Mouse (Mus musculus) neural tube, embryonic 15.5 days (tissue): ENCODE results near the gene Zpbp2. TPM values are rescaled to one million over a fixed set of nuclear protein-coding genes. Genes with fewer than 3 reads are reported as not detected.
A peak's percentile ranks its signal among the peaks of the same experiment; 100 is the strongest.

Experiments
- ATAC-seq: fragments of 200-750 bp; cut with Nextera tagmentation; 2 replicates; pipeline ENCODE4 v1.8.0; 2017; ENCODE audit warnings: mild to moderate bottlenecking, moderate TSS enrichment, moderate library complexity; ENCODE audit not compliant: low FRiP score
- H3K27ac ChIP-seq: fragments of 300-500 bp; sonication (generic); replicated peaks from 2 replicates; pipeline ENCODE4 v1.5.1; 2015; ENCODE audit warnings: mild to moderate bottlenecking, inconsistent platforms
- H3K27me3 ChIP-seq: fragments of 300-500 bp; sonication (generic); replicated peaks from 2 replicates; pipeline ENCODE4 v1.6.1; 2015; ENCODE audit warnings: inconsistent platforms
- H3K36me3 ChIP-seq: fragments of 300-500 bp; sonication (generic); 2 replicates; pipeline ENCODE4 v1.6.1; 2015; ENCODE audit warnings: inconsistent platforms
- H3K4me1 ChIP-seq: fragments of 300-500 bp; sonication (generic); 2 replicates; pipeline ENCODE4 v1.6.1; 2015; ENCODE audit warnings: inconsistent platforms
- H3K4me2 ChIP-seq: fragments of 300-500 bp; sonication (generic); 2 replicates; pipeline ENCODE4 v1.6.1; 2015; ENCODE audit warnings: inconsistent platforms, mild to moderate bottlenecking, moderate library complexity
- H3K4me3 ChIP-seq: fragments of 300-500 bp; sonication (generic); replicated peaks from 2 replicates; pipeline ENCODE4 v1.5.1; 2015; ENCODE audit warnings: mild to moderate bottlenecking, inconsistent platforms
- H3K9ac ChIP-seq: fragments of 300-500 bp; sonication (generic); replicated peaks from 2 replicates; pipeline ENCODE4 v1.6.1; 2015; ENCODE audit warnings: mild to moderate bottlenecking, inconsistent platforms
- H3K9me3 ChIP-seq: fragments of 300-500 bp; sonication (generic); replicated peaks from 2 replicates; pipeline ENCODE4 v1.6.1; 2016; ENCODE audit warnings: inconsistent platforms
- WGBS: fragments of 180-500 bp; shearing (Covaris S2); methylation state at CpG from one replicate; pipeline ENCODE4 v1.1.7; 2015; ENCODE audit warnings: mixed read lengths; 5-methylcytosine and 5-hydroxymethylcytosine counted together
- polyA plus RNA-seq: library from polyadenylated mRNA; unstranded; fragments of >200 nt; fragmentation: Nextera tagmentation; extraction: Ambion mirVana; gene quantifications from 2 replicates; pipeline ENCODE4 v1.2.1, GENCODE M21; 2015

The Zpbp2 gene
- polyA plus RNA-seq, 1 experiment from 2014 or later = not detected

- no peak for ATAC-seq
- Histone ChIP-seq H3K27ac (no peak overlapping the region), H3K36me3 (peaks cover 28% of the 10 kb centered on the region), H3K9me3 (no peaks in the 10 kb centered on the region), H3K4me1 (peaks cover 42% of the 10 kb centered on the region), H3K4me2 (no peak overlapping the region), H3K4me3 (no peak overlapping the region), H3K9ac (no peak overlapping the region), H3K27me3 (no peaks in the 10 kb centered on the region)
- WGBS = 80% methylated on average over 1 of the region's 1 CpGs
These were observed 33.2 kb downstream of the Zpbp2 start for GRCm38 (mm10) chr11:98584146-98584545.

GRCm38 (mm10) chr11:98584629-98585177 lies 33.8 kb downstream of the Zpbp2 start:
- no peak overlapping the region for H3K4me2 ChIP-seq
- 95% methylated on average over 6 of the region's 6 CpGs for WGBS
- H3K27ac ChIP-seq = no peak overlapping the region
- no peak overlapping the region for H3K4me3 ChIP-seq
- no peaks in the 10 kb centered on the region for H3K27me3 ChIP-seq
- H3K9me3 ChIP-seq = no peaks in the 10 kb centered on the region
- no peak overlapping the region for H3K9ac ChIP-seq
- ATAC-seq = no peak
- H3K4me1 ChIP-seq = peaks cover 42% of the 10 kb centered on the region
- H3K36me3 ChIP-seq = peaks cover 28% of the 10 kb centered on the region

GRCm38 (mm10) chr11:98586087-98586891 lies 35.4 kb downstream of the Zpbp2 start:
- H3K27ac ChIP-seq = peak overlapping the region; percentile 88
- H3K36me3 ChIP-seq = peaks cover 21% of the 10 kb centered on the region
- H3K4me2 ChIP-seq = peak overlapping the region; percentile 94
- no peaks in the 10 kb centered on the region; the same call in 1 of the 2 replicates for H3K27me3 ChIP-seq
- H3K4me1 ChIP-seq = peaks cover 42% of the 10 kb centered on the region
- H3K9me3 ChIP-seq = no peaks in the 10 kb centered on the region
- ATAC-seq = peak; percentile 58
- H3K9ac ChIP-seq = peak overlapping the region; percentile 92
- 3% methylated on average over 21 of the region's 22 CpGs for WGBS
- peak overlapping the region; percentile 93 for H3K4me3 ChIP-seq

- Histone ChIP-seq H3K27me3 (no peaks in the 10 kb centered on the region; the same call in 1 of the 2 replicates), H3K9ac (peak within 1 kb of the TSS; percentile 92), H3K9me3 (no peaks in the 10 kb centered on the region), H3K36me3 (peaks cover 16% of the 10 kb centered on the region), H3K4me2 (peak within 1 kb of the TSS; percentile 94), H3K27ac (peak within 1 kb of the TSS; percentile 88), H3K4me1 (peaks cover 42% of the 10 kb centered on the region), H3K4me3 (peak within 1 kb of the TSS; percentile 93)
- under 1% methylated on average over 49 of the region's 49 CpGs for WGBS
- ATAC-seq = peak; percentile 95
These were observed 36.1 kb downstream of the Zpbp2 start, which contains the start of gene Ormdl3 for GRCm38 (mm10) chr11:98586892-98587563. Ormdl3 (minus strand) TSS chr11:98587368.

GRCm38 (mm10) chr11:98587684-98588546 lies 37.0 kb downstream of the Zpbp2 start:
- H3K9me3 ChIP-seq = no peaks in the 10 kb centered on the region
- WGBS = 6% methylated on average over 20 of the region's 20 CpGs
- peak overlapping the region; percentile 93 for H3K4me3 ChIP-seq
- H3K9ac ChIP-seq = peak overlapping the region; percentile 92
- H3K36me3 ChIP-seq = peaks cover 7% of the 10 kb centered on the region
- peak; percentile 54; the same call in 1 of the 2 replicates for ATAC-seq
- no peaks in the 10 kb centered on the region; the same call in 1 of the 2 replicates for H3K27me3 ChIP-seq
- peaks cover 42% of the 10 kb centered on the region for H3K4me1 ChIP-seq
- peak overlapping the region; percentile 94 for H3K4me2 ChIP-seq
- H3K27ac ChIP-seq = peak overlapping the region; percentile 88

- Histone ChIP-seq H3K9ac (no peak overlapping the region), H3K27ac (peak overlapping the region; percentile 88; the same call in 1 of the 2 replicates), H3K4me2 (peak overlapping the region; percentile 94), H3K27me3 (no peaks in the 10 kb centered on the region; the same call in 1 of the 2 replicates), H3K36me3 (no peaks in the 10 kb centered on the region), H3K4me1 (peaks cover 42% of the 10 kb centered on the region), H3K9me3 (no peaks in the 10 kb centered on the region), H3K4me3 (no peak overlapping the region; the same call in 1 of the 2 replicates)
- no peak for ATAC-seq
- WGBS = 60% methylated on average over 6 of the region's 6 CpGs
These were observed 38.0 kb downstream of the Zpbp2 start for GRCm38 (mm10) chr11:98588833-98589281.

GRCm38 (mm10) chr11:98589306-98589705 lies 38.4 kb downstream of the Zpbp2 start:
- no peaks in the 10 kb centered on the region for H3K9me3 ChIP-seq
- no peak for ATAC-seq
- no peak overlapping the region for H3K4me2 ChIP-seq
- no peak overlapping the region for H3K4me3 ChIP-seq
- peaks cover 39% of the 10 kb centered on the region for H3K4me1 ChIP-seq
- no peak overlapping the region for H3K9ac ChIP-seq
- no peaks in the 10 kb centered on the region for H3K36me3 ChIP-seq
- WGBS = 84% methylated on average over 8 of the region's 8 CpGs
- H3K27ac ChIP-seq = no peak overlapping the region
- H3K27me3 ChIP-seq = no peaks in the 10 kb centered on the region; the same call in 1 of the 2 replicates

- WGBS = 72% methylated on average over 19 of the region's 19 CpGs
- H3K27me3 ChIP-seq = no peaks in the 10 kb centered on the region; the same call in 1 of the 2 replicates
- ATAC-seq = no peak
- H3K9ac ChIP-seq = no peak overlapping the region
- no peaks in the 10 kb centered on the region for H3K36me3 ChIP-seq
- H3K4me3 ChIP-seq = no peak overlapping the region
- peaks cover 24% of the 10 kb centered on the region for H3K4me1 ChIP-seq
- H3K9me3 ChIP-seq = no peaks in the 10 kb centered on the region
- no peak overlapping the region for H3K4me2 ChIP-seq
- no peak overlapping the region for H3K27ac ChIP-seq
These were observed 39.9 kb downstream of the Zpbp2 start for GRCm38 (mm10) chr11:98590548-98591445.

GRCm38 (mm10) chr11:98595021-98595420 lies 44.1 kb downstream of the Zpbp2 start:
- Histone ChIP-seq H3K4me3 (no peak overlapping the region), H3K27me3 (peaks cover 19% of the 10 kb centered on the region), H3K36me3 (no peaks in the 10 kb centered on the region), H3K4me2 (no peak overlapping the region), H3K27ac (no peak overlapping the region), H3K9ac (no peak overlapping the region), H3K9me3 (no peaks in the 10 kb centered on the region), H3K4me1 (peaks cover 9% of the 10 kb centered on the region; the same call in 1 of the 2 replicates)
- 78% methylated on average over 6 of the region's 6 CpGs for WGBS
- ATAC-seq = no peak

- no peak for ATAC-seq
- peaks cover 9% of the 10 kb centered on the region; the same call in 1 of the 2 replicates for H3K4me1 ChIP-seq
- no peak overlapping the region for H3K4me3 ChIP-seq
- peaks cover 20% of the 10 kb centered on the region for H3K27me3 ChIP-seq
- 78% methylated on average over 10 of the region's 10 CpGs for WGBS
- no peaks in the 10 kb centered on the region for H3K9me3 ChIP-seq
- no peak overlapping the region for H3K9ac ChIP-seq
- no peaks in the 10 kb centered on the region for H3K36me3 ChIP-seq
- H3K27ac ChIP-seq = no peak overlapping the region
- no peak overlapping the region for H3K4me2 ChIP-seq
These were observed 44.6 kb downstream of the Zpbp2 start for GRCm38 (mm10) chr11:98595473-98595872.
